Comparison of ENCODE assay signal across 8 mouse cellular contexts in genomic region chr17:25808789-25809605, GRCm38 (mm10). TPM values are rescaled to one million over a fixed set of nuclear protein-coding genes. Genes with fewer than 3 reads are reported as not detected.
A peak's percentile ranks its signal among the peaks of the same experiment; 100 is the strongest.
DNase-seq lines count a peak whose midpoint lies in the region; ATAC-seq lines count a peak whose summit lies in the region.
"Had no signal": no experiment of that assay in that cellular context is flagged by ENCODE, and none has a peak within 500 bp of the region (broad histone marks: within the 10 kb centered on the region; RNA-seq: fewer than 3 reads in every experiment).

Gene Fbxl16 (plus strand): TSS chr17:25809085.

- H3K27ac ChIP-seq in intestine, embryonic 14.5 days (ENCODE audit: low read depth) = no peak within 1 kb of the TSS
- H3K27ac ChIP-seq in stomach, embryonic 14.5 days (ENCODE audit: low read length) = peak within 1 kb of the TSS; percentile 66; the same call in 1 of the 2 replicates

- peak within 1 kb of the TSS; percentile 60 for H3K4me3 ChIP-seq in intestine, embryonic 14.5 days (ENCODE audit: low read depth, low read length)
- peak within 1 kb of the TSS; percentile 70 for H3K4me3 ChIP-seq in stomach, embryonic 14.5 days (ENCODE audit: low read depth, low read length)

- no peaks in the 10 kb centered on the region for H3K9me3 ChIP-seq in intestine, embryonic 14.5 days (ENCODE audit: control insufficient read depth, low read length)
- no peaks in the 10 kb centered on the region for H3K9me3 ChIP-seq in stomach, embryonic 14.5 days (ENCODE audit: control insufficient read depth, low read depth, low read length)

- H3K36me3 ChIP-seq in intestine, embryonic 14.5 days (ENCODE audit: control insufficient read depth, insufficient read depth, low read length) = no peaks in the 10 kb centered on the region
- H3K36me3 ChIP-seq in stomach, embryonic 14.5 days (ENCODE audit: control insufficient read depth, insufficient read depth, low read length) = no peaks in the 10 kb centered on the region

- peak within 1 kb of the TSS; percentile 53 for H3K9ac ChIP-seq in intestine, embryonic 14.5 days (ENCODE audit: low read length)
- H3K9ac ChIP-seq in stomach, embryonic 14.5 days (replicated peaks; ENCODE audit: low read depth, low read length) = peak within 1 kb of the TSS; percentile 25

- intact Hi-C loops in left cerebral cortex, postnatal 10 days (cut with DNase I) = no loop called here

- under 1% methylated on average over 89 of the region's 100 CpGs for WGBS in intestine, embryonic 14.5 days
- under 1% methylated on average over 61 of the region's 100 CpGs for WGBS in stomach, embryonic 14.5 days

- H3K27me3 ChIP-seq in intestine, embryonic 14.5 days (replicated peaks; ENCODE audit: control insufficient read depth, insufficient read depth, low read length) = peaks cover 34% of the 10 kb centered on the region
- peaks cover 6% of the 10 kb centered on the region; the same call in 1 of the 2 replicates for H3K27me3 ChIP-seq in stomach, embryonic 14.5 days (ENCODE audit: control insufficient read depth, insufficient read depth, low read length)

- ATAC-seq in intestine, embryonic 14.5 days (replicated peaks; ENCODE audit: low FRiP score, low TSS enrichment, low read depth) = peak; percentile 69
- 0 out of 2 replicates have a peak, but pooled peaks have one; percentile 23 for ATAC-seq in megakaryocyte progenitor cell, adult 5-6 weeks (replicated peaks; ENCODE audit: poor library complexity)
- ATAC-seq in stomach, embryonic 14.5 days (ENCODE audit: insufficient number of reproducible peaks, insufficient read depth, low FRiP score, low read depth) = peak; percentile 77

- peak; percentile 95 for DNase-seq in adrenal gland, adult 2 months
- DNase-seq in cerebellum, adult 9-11 months = peak; percentile 97
- peak; percentile 77 to 82 for DNase-seq in frontal cortex, postnatal 25 days (ENCODE audit: low spot score in 2 of 2)
- DNase-seq in intestine, embryonic 14.5 days (ENCODE audit: low spot score) = peak; percentile 84
- peak; percentile 87 to 90 for DNase-seq in left cerebral cortex, postnatal 10 days (ENCODE audit: extremely low spot score in 1 of 2, low spot score in 2 of 2)

- peak within 1 kb of the TSS; percentile 96 for H3K4me2 ChIP-seq in intestine, embryonic 14.5 days (ENCODE audit: low read length)
- H3K4me2 ChIP-seq in stomach, embryonic 14.5 days (replicated peaks; ENCODE audit: low read depth, low read length) = peak within 1 kb of the TSS; percentile 98

- peaks cover 12% of the 10 kb centered on the region for H3K4me1 ChIP-seq in intestine, embryonic 14.5 days (replicated peaks; ENCODE audit: control insufficient read depth, insufficient read depth, low read length)
- no peaks in the 10 kb centered on the region for H3K4me1 ChIP-seq in stomach, embryonic 14.5 days (ENCODE audit: control insufficient read depth, insufficient read depth, low read length)

RNA-seq across cellular contexts. Expression of gene Fbxl16, which starts in this region (rescaled TPM):
- total RNA-seq in adrenal gland, adult 2 months (2021) = 10 to 100 TPM; 26.6 to 54.4 TPM
- 60.7 and 90.6 TPM in 2 replicates for polyA plus RNA-seq in adrenal gland, adult 2 months (2012; rRNA removed)
- polyA plus RNA-seq in intestine, embryonic 14.5 days (2014; fragmentation: Nextera tagmentation; extraction: Ambion mirVana) = 3.9 and 4.7 TPM in 2 replicates
- 100 to 1,000 TPM; 306 to 311 TPM for total RNA-seq in left cerebral cortex, postnatal 10 days (2021)
- not detected in 2 replicates for total RNA-seq in megakaryocyte progenitor cell, adult 5-6 weeks (2015)
- total RNA-seq in megakaryocyte progenitor cell, adult 5-6 weeks (2017) = not detected in 2 replicates
- polyA plus RNA-seq in stomach, embryonic 14.5 days (2014; fragmentation: Nextera tagmentation; extraction: Ambion mirVana) = 4.5 and 4.6 TPM in 2 replicates
- total RNA-seq: hematopoietic stem cell, adult 5-6 weeks had no signal

Comparison
In these comparisons a context has a peak if more than half of its experiments do, and no peak if none do; other contexts are left out.
1. RNA of gene Fbxl16 (total RNA-seq): 306 to 311 TPM in left cerebral cortex, postnatal 10 days and 26.6 to 54.4 TPM in adrenal gland, adult 2 months; not detected in megakaryocyte progenitor cell, adult 5-6 weeks; every median in the first group is over 10 times any median in the second.
2. RNA of gene Fbxl16 (total RNA-seq): 306 to 311 TPM in left cerebral cortex, postnatal 10 days; 26.6 to 54.4 TPM in adrenal gland, adult 2 months; every median in the first group is over 4 times any median in the second.
3. RNA of gene Fbxl16 (polyA plus RNA-seq): 60.7 to 90.6 TPM in adrenal gland, adult 2 months; 4.5 to 4.6 TPM in stomach, embryonic 14.5 days and 3.9 to 4.7 TPM in intestine, embryonic 14.5 days; every median in the first group is over 10 times any median in the second.
4. Peak in ATAC-seq in megakaryocyte progenitor cell, adult 5-6 weeks; RNA of the gene not detected or under 1 TPM.
5. ATAC-seq: peak in every context shown above with its lines; median percentile 77 in stomach, embryonic 14.5 days; 69 in intestine, embryonic 14.5 days; 23 in megakaryocyte progenitor cell, adult 5-6 weeks.
6. Peak in every context shown above with its lines, with median percentiles within 50 percentile points of each other: DNase-seq.